In genomic region chr4:122988004-122988403, GRCm38 (mm10) we compare ENCODE assay signal across 10 mouse cellular contexts. TPM values are rescaled to one million over a fixed set of nuclear protein-coding genes. Genes with fewer than 3 reads are reported as not detected.
DNase-seq lines count a peak whose midpoint lies in the region; ATAC-seq and TF ChIP-seq lines count a peak whose summit lies in the region.
"Not testable (repeated sequence)": the region's sequence is repeated elsewhere in the genome, so short reads cannot be mapped to it uniquely, and the experiment has no call there.
"Had no signal": no experiment of that assay in that cellular context is flagged by ENCODE, and none has a peak within 500 bp of the region (broad histone marks: within the 10 kb centered on the region; RNA-seq: fewer than 3 reads in every experiment).

No protein-coding gene starts in this region.

- not testable (repeated sequence) for H3K27ac ChIP-seq in CH12.LX (ENCODE audit: insufficient read depth, low read depth); hindbrain, embryonic 10.5 days; lung, postnatal 0 days (ENCODE audit: low read length); stomach, postnatal 0 days (replicated peaks)

- not testable (repeated sequence) for H3K9me3 ChIP-seq in CH12.LX (replicated peaks; ENCODE audit: low read length); hindbrain, embryonic 10.5 days; lung, postnatal 0 days (ENCODE audit: low read length); stomach, postnatal 0 days (ENCODE audit: control insufficient read depth, low read length)

- WGBS in hindbrain, embryonic 10.5 days, result 50% methylated on average over 3 of the region's 3 CpGs
- WGBS in lung, postnatal 0 days, result 59% methylated on average over 3 of the region's 3 CpGs
- whole genome bisulfite sequencing in stomach, postnatal 0 days, result 61% methylated on average over 3 of the region's 3 CpGs

- ATAC-seq in lung, postnatal 0 days; stomach, postnatal 0 days (ENCODE audit: low FRiP score, low TSS enrichment): not testable (repeated sequence)

- TF ChIP-seq CTCF in CH12.LX (conservative IDR thresholded peaks at IDR 0.05 in 1 of 2, IDR thresholded peaks at IDR 0.05 in 1 of 2; ENCODE audit: low read depth in 2 of 2, low read length in 2 of 2), result peak in 1 of 2 experiments; percentile 90; a peak in 3 of 4 replicates
- TF ChIP-seq CTCF in brain, embryonic 14.5 days (IDR thresholded peaks at IDR 0.05; ENCODE audit: borderline replicate concordance, extremely low read depth, insufficient read depth, insufficient read length), result peak; percentile 27; the same call in 1 of the 2 replicates
- peak; percentile 52 for TF ChIP-seq CTCF in lung, postnatal 0 days (IDR thresholded peaks at IDR 0.05)
- TF ChIP-seq CTCF in stomach, postnatal 0 days (IDR thresholded peaks at IDR 0.05; ENCODE audit: low read depth), result peak; percentile 70

- not testable (repeated sequence) for H3K9ac ChIP-seq in CH12.LX (ENCODE audit: insufficient read depth, low read depth); lung, postnatal 0 days (replicated peaks; ENCODE audit: low read depth); stomach, postnatal 0 days (ENCODE audit: low read length)

- H3K4me1 ChIP-seq in CH12.LX (ENCODE audit: control insufficient read depth in 1 of 2, insufficient read depth in 2 of 2), result peaks cover 0 to 14% of the 10 kb centered on the region in 2 experiments; a peak in 2 of 4 replicates
- H3K4me1 ChIP-seq in hindbrain, embryonic 10.5 days (replicated peaks), result peaks cover 11% of the 10 kb centered on the region
- not testable (repeated sequence) for H3K4me1 ChIP-seq in lung, postnatal 0 days (ENCODE audit: insufficient read depth, low read depth, low read length); stomach, postnatal 0 days (replicated peaks; ENCODE audit: control insufficient read depth, insufficient read depth)

- not testable (repeated sequence) for H3K27me3 ChIP-seq in CH12.LX (replicated peaks); stomach, postnatal 0 days (ENCODE audit: control insufficient read depth, insufficient read depth, low read length)
- peaks cover 17% of the 10 kb centered on the region for H3K27me3 ChIP-seq in hindbrain, embryonic 10.5 days (ENCODE audit: insufficient read depth, poor library complexity, severe bottlenecking)
- peaks cover 21% of the 10 kb centered on the region for H3K27me3 ChIP-seq in lung, postnatal 0 days (replicated peaks; ENCODE audit: insufficient read depth, low read length)

- TF ChIP-seq EP300 in CH12.LX (IDR thresholded peaks at IDR 0.05; ENCODE audit: low read length); lung, postnatal 0 days (IDR thresholded peaks at IDR 0.05); stomach, postnatal 0 days (optimal IDR thresholded peaks at IDR 0.05): not testable (repeated sequence)

- H3K79me2 ChIP-seq in CH12.LX (replicated peaks; ENCODE audit: control insufficient read depth, extremely low read depth, insufficient read depth, poor library complexity, severe bottlenecking), result not testable (repeated sequence)

- not testable (repeated sequence) for H3K4me3 ChIP-seq in CH12.LX (replicated peaks in 1 of 3; ENCODE audit: low read depth in 2 of 3, low read length in 2 of 3, poor library complexity in 1 of 3); hindbrain, embryonic 10.5 days; lung, postnatal 0 days (ENCODE audit: low read depth, low read length); stomach, postnatal 0 days (ENCODE audit: low read depth, low read length)

- H3K36me3 ChIP-seq in CH12.LX (replicated peaks in 1 of 2; ENCODE audit: control insufficient read depth in 1 of 2, insufficient read depth in 1 of 2, low read length in 1 of 2); hindbrain, embryonic 10.5 days; lung, postnatal 0 days (ENCODE audit: insufficient read depth, low read length); stomach, postnatal 0 days (ENCODE audit: control insufficient read depth, insufficient read depth, low read length): not testable (repeated sequence)

- in situ Hi-C loops in CH12.LX (cut with MboI; ENCODE audit: low pct_ligation_motif_present, low pct_unique_long_range_greater_than_20kb, low sequenced_read_pairs), result loop anchor here (10.0 kb wide), 1 partner anchor 73 kb away; no protein-coding TSS in a partner anchor

- H3K4me2 ChIP-seq in CH12.LX (ENCODE audit: insufficient read depth, low read depth, poor library complexity, severe bottlenecking); lung, postnatal 0 days (replicated peaks; ENCODE audit: low read depth, low read length); stomach, postnatal 0 days (replicated peaks; ENCODE audit: low read depth): not testable (repeated sequence)

- DNase-seq in 3T3-L1 (ENCODE audit: low read depth, low spot score) (peak; percentile 48), CH12.LX (ENCODE audit: extremely low read depth) (peak; percentile 33), MN1 (ENCODE audit: low spot score) (peak; percentile 11)
- not testable (repeated sequence) for DNase-seq in brain, embryonic 14.5 days (ENCODE audit: low read depth); lung, postnatal 0 days (ENCODE audit: low spot score); stomach, postnatal 0 days (ENCODE audit: low spot score)
- DNase-seq in hindbrain, embryonic 10.5 days (ENCODE audit: low spot score), result peak; percentile 22
- DNase-seq in kidney, postnatal 4 days, result peak; percentile 25 to 45

- dilution Hi-C loops in CH12.LX (cut with MboI; ENCODE audit: extremely low pct_ligation_motif_present, extremely low pct_unique_long_range_greater_than_20kb, low sequenced_read_pairs), result not testable (repeated sequence)

- TF ChIP-seq RAD21 in CH12.LX (IDR thresholded peaks at IDR 0.05; ENCODE audit: low read depth, low read length), result peak; percentile 30

- TF ChIP-seq POLR2A in CH12.LX (IDR thresholded peaks at IDR 0.05; ENCODE audit: low read depth, low read length); brain, embryonic 14.5 days (IDR thresholded peaks at IDR 0.05; ENCODE audit: borderline replicate concordance, extremely low read depth, insufficient read depth, insufficient read length, poor library complexity, severe bottlenecking): not testable (repeated sequence)

TF ChIP-seq in CH12.LX, 34 proteins besides CTCF, POLR2A, EP300 and RAD21:
- peak; percentile 72 for TF ChIP-seq SMC3 (IDR thresholded peaks at IDR 0.05; ENCODE audit: low read depth, low read length)

RNA-seq across cellular contexts. Expression of gene Mycl, which starts 7.4 kb away (rescaled TPM):
- 0.46 and 0.51 TPM in 2 replicates for total RNA-seq in CH12.LX (2012; rRNA removed)
- total RNA-seq in CH12.LX (2014; rRNA removed), result 0.38 and 0.41 TPM in 2 replicates
- 0.44 and 0.65 TPM in 2 replicates for polyA plus RNA-seq in CH12.LX (2012; ENCODE audit: insufficient read length, low read depth)
- 85.4 and 95.3 TPM in 2 replicates for polyA plus RNA-seq in brain, embryonic 14.5 days (2012; rRNA removed)
- 74.1 and 82.3 TPM in 2 replicates for polyA plus RNA-seq in hindbrain, embryonic 10.5 days (2016; fragmentation: Nextera tagmentation; extraction: Ambion mirVana)
- 6.0 and 8.1 TPM in 2 replicates for polyA plus RNA-seq in lung, postnatal 0 days (2015; fragmentation: Nextera tagmentation; extraction: Ambion mirVana)
- polyA plus RNA-seq in stomach, postnatal 0 days (2015; fragmentation: Nextera tagmentation; extraction: Ambion mirVana), result 14.2 and 17.4 TPM in 2 replicates

RNA-seq across cellular contexts. Expression of gene Mfsd2a, which starts 27.0 kb away (rescaled TPM):
- total RNA-seq in CH12.LX (2012; rRNA removed) (17.3 and 29.8 TPM in 2 replicates), CH12.LX (2014; rRNA removed) (15.2 and 18.3 TPM in 2 replicates)
- polyA plus RNA-seq in CH12.LX (2012; ENCODE audit: insufficient read length, low read depth), result 13.0 and 17.4 TPM in 2 replicates
- 44.7 and 51.8 TPM in 2 replicates for polyA plus RNA-seq in brain, embryonic 14.5 days (2012; rRNA removed)
- 26.8 and 28.9 TPM in 2 replicates for polyA plus RNA-seq in hindbrain, embryonic 10.5 days (2016; fragmentation: Nextera tagmentation; extraction: Ambion mirVana)
- 0.38 and 1.2 TPM in 2 replicates for polyA plus RNA-seq in lung, postnatal 0 days (2015; fragmentation: Nextera tagmentation; extraction: Ambion mirVana)
- polyA plus RNA-seq in stomach, postnatal 0 days (2015; fragmentation: Nextera tagmentation; extraction: Ambion mirVana), result 6.8 and 7.1 TPM in 2 replicates
- total RNA-seq: heart, adult 8-10 months had no signal
- polyA plus RNA-seq: macrophage had no signal

RNA-seq across cellular contexts. Expression of gene Trit1, which starts 28.4 kb away (rescaled TPM):
- total RNA-seq in CH12.LX (2012; rRNA removed) (17.7 and 18.9 TPM in 2 replicates), CH12.LX (2014; rRNA removed) (21.3 and 21.9 TPM in 2 replicates)
- 19.8 and 22.2 TPM in 2 replicates for polyA plus RNA-seq in CH12.LX (2012; ENCODE audit: insufficient read length, low read depth)
- polyA plus RNA-seq in brain, embryonic 14.5 days (2012; rRNA removed), result 19.5 and 20.4 TPM in 2 replicates
- polyA plus RNA-seq in hindbrain, embryonic 10.5 days (2016; fragmentation: Nextera tagmentation; extraction: Ambion mirVana), result 22.7 and 25.0 TPM in 2 replicates
- polyA plus RNA-seq in lung, postnatal 0 days (2015; fragmentation: Nextera tagmentation; extraction: Ambion mirVana), result 10.7 and 11.1 TPM in 2 replicates
- 11.6 and 12.0 TPM in 2 replicates for polyA plus RNA-seq in stomach, postnatal 0 days (2015; fragmentation: Nextera tagmentation; extraction: Ambion mirVana)
